Mouse (Mus musculus) skeletal muscle tissue, adult 2 months (tissue): Measurements from ENCODE around the gene Smarcd2.
"Not testable (repeated sequence)": the region's sequence is repeated elsewhere in the genome, so short reads cannot be mapped to it uniquely, and the experiment has no call there.

Source experiments
- DNase-seq: peaks from one replicate; pipeline ENCODE4 v3.0.0-alpha.2; 2012; ENCODE audit warnings: low read depth, low spot score

Smarcd2 gene

DNA sequence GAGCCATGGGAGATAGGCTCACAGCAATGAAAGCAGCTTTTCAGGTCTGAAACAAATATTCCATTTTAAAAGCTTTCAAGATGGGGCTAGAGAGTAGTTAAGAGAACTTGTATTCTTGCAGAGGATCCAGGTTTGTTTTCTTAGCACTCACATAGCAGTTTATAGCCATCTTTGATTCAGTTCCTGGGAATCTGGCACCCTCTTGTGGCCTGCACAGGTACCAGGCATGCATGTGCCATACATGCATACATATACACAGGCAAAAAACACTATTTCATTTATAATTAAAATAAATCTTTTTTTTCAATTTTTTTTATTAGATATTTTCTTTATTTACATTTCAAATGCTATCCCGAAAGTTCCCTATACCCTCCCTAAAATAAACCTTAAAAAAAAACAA is 25.9 kb downstream of the Smarcd2 start:
- no peak for DNase-seq

DNA sequence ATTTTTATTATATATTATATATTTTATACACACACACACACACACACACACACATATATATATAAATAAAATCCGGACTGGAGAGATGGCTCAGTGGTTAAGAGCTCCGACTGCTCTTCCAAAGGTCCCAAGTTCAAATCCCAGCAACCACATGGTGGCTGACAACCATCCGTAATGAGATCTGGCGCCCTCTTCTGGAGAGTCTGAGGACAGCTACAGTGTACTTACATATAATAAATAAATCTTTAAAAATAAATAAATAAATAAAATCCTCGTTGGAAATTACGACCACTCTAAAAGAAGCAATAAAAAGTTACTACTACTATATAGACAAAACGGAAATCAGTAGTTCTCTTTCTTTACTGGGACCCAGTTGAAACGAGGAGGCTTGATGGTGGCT is 38.8 kb downstream of the Smarcd2 start:
- not testable (repeated sequence) for DNase-seq

DNA sequence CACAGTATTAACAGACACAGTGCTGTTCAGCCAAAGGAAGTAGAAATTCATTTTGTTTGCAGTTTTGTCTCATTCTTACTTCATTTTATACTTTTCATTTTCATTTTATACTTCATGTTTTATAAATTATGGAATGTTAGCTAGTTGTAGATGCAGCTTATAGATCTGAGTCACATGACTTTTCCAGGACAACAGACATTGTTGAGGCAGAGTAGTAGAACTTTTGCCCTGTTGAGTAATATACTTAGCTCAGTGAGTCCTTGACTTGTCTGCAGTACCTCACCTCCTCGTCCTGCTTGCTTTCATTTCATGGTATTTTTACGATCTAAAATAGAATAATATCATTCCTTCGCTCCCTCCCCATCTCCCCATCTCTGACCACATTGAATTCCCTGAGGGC is 52.2 kb downstream of the Smarcd2 start:
- DNase-seq = no peak

DNA sequence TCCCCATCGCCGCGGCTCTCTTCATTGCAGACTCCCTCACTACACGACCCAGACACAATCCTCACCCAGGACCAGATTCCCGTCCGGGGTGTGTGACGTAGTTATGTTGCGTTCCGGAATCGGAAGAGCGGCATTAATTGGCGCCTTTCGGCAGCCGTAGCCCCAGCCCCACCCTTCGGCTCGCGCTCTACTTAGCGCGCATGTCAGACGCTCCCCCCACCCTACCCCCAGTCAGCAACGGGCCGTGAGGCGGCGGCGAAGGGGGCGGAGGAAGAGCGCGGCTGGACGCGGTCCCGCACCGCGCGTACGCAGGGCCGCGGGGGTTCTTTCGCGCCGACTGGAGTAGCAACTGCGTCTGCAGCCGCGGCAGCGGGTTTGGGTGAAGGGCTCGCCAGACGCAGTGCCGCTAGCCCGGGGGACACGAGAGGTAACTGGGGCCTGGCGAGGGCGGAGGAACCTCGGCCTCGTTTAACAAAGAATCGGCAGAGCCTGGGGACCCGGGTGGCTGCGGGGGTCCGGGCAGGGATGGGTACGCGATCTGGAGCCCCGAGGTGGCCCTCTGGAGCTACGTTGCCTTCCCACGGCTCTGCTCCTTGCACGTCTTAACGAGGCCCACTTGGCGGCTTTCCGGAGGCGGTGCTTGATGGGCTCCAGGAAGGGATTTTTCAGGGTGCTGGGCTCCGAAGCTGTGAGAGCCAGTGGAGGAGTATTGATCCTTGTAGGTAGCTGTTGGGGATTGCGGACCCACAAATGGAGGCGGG is 55.9 kb downstream of the Smarcd2 start, which contains the start of gene Ddx42:
Gene Ddx42, plus strand, starts transcription at position 197 of the 761 bp plus-strand sequence.
- DNase-seq = peak; percentile 97

DNA sequence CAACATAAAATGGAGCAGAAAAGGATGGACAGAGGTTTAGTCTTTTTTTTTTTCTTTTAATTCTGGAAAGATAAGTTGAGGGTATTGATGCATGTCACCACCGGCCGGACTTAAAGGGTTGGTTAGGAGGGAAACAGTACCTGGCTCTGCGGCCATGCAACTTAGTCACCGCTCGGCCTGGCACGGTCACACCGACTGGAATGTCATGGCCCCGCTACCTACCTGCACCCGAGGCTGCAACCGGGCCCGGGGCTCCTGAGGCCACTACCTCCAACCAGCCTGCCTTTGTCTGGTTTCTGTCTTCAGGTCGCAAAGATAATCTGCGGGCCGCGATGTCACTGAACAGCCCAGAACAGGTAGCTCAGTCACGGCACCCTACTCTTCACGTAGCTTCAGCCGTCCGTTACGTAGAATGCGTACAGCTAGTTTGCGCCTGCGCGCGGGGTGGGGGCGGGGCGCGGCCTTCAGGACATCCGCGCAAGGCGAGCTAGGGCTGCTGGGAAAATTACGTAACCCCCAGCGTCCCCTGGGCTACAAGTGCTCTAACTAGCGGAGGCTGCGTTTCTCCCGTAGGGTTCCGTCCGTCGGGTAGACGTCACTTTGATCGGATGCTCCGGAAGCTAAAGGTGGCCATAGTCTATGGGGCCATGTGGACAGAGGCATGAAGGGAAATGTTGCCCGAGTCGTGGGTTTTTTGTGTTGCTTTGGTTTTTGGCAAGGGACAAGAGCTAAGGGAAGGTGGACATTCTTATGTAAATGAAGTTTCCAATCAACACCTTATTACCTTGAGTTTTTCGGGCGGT is 56.6 kb downstream of the Smarcd2 start, which contains the start of gene Ccdc47:
Gene Ccdc47, minus strand, starts transcription at position 418 of the 803 bp plus-strand sequence.
- DNase-seq = peak; percentile 100

DNA sequence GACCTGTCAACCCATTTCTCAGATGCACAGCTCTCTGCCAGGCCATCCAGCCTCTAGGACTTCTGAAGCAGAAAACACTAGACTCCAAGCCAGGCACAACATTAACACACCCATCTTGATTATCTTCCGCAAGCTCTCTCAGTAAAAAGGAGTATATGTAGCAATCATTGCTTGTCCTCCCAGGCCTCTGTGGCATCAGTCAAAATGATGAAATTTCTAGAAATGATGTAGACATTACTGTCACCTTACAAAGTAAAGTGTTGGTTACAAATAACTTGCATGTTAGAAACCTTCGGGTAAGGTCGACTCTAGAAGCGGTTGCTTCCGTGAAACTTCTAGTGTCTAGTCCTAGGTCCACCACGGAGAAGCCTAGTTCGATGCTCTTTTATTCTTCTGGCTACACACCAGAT is 57.3 kb downstream of the Smarcd2 start:
- DNase-seq = no peak

DNA sequence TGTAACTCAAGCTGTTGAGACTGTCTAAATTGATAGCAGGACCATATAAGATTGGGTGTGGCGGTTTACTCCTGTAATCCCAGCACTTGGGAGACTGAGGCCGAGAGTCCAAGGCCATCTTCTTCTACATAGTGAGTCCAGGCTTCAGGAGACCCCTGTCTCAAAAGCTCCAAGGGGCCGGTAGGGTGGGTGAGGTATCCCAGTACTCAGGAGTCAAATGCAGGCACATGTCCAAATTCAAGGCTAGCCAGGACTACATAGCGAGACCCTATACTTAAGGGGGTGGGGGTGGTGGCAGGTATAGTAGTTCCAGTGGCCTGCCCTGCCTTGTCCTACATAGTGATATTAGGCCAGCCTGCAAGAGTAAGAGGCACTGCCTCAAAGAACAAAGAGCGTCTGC is 57.9 kb downstream of the Smarcd2 start:
- DNase-seq = no peak
